Mouse (Mus musculus) heart, embryonic 13.5 days (tissue): ENCODE results near the gene Gm9767. TPM values are rescaled to one million over a fixed set of nuclear protein-coding genes. Genes with fewer than 3 reads are reported as not detected.

ENCODE experiments used
- ATAC-seq: fragments of 200-750 bp; cut with Nextera tagmentation; 2 replicates; pipeline ENCODE4 v1.8.0; 2017; ENCODE audit warnings: moderate TSS enrichment; ENCODE audit not compliant: insufficient number of reproducible peaks, low FRiP score, low TSS enrichment; ENCODE audit errors: extremely low read depth
- H3K27ac ChIP-seq: fragments of 300-500 bp; sonication (generic); replicated peaks from 2 replicates; pipeline ENCODE4 v1.5.1; 2015; ENCODE audit warnings: moderate library complexity, mild to moderate bottlenecking, inconsistent platforms
- H3K27me3 ChIP-seq: fragments of 300-500 bp; sonication (generic); replicated peaks from 2 replicates; pipeline ENCODE4 v1.6.1; 2015; ENCODE audit warnings: mild to moderate bottlenecking, inconsistent platforms
- H3K36me3 ChIP-seq: fragments of 300-500 bp; sonication (generic); 2 replicates; pipeline ENCODE4 v1.6.1; 2015; ENCODE audit warnings: mild to moderate bottlenecking, inconsistent platforms
- H3K4me1 ChIP-seq: fragments of 300-500 bp; sonication (generic); 2 replicates; pipeline ENCODE4 v1.6.1; 2015; ENCODE audit warnings: inconsistent platforms
- H3K4me2 ChIP-seq: fragments of 300-500 bp; sonication (generic); 2 replicates; pipeline ENCODE4 v1.6.1; 2015; ENCODE audit warnings: inconsistent platforms, mild to moderate bottlenecking, moderate library complexity
- H3K4me3 ChIP-seq: fragments of 300-500 bp; sonication (generic); 2 replicates; pipeline ENCODE4 v1.5.1; 2015; ENCODE audit warnings: moderate library complexity, mild to moderate bottlenecking, inconsistent platforms
- H3K9ac ChIP-seq: fragments of 300-500 bp; sonication (generic); 2 replicates; pipeline ENCODE4 v1.6.1; 2015; ENCODE audit warnings: inconsistent platforms, mild to moderate bottlenecking, moderate library complexity
- H3K9me3 ChIP-seq: fragments of 300-500 bp; sonication (generic); 2 replicates; pipeline ENCODE4 v1.6.1; 2016; ENCODE audit warnings: inconsistent platforms
- WGBS: fragments of 180-500 bp; shearing (Covaris S2); methylation state at CpG from one replicate; pipeline ENCODE4 v1.1.7; 2015; ENCODE audit warnings: mixed read lengths; 5-methylcytosine and 5-hydroxymethylcytosine counted together
- polyA plus RNA-seq: library from polyadenylated mRNA; unstranded; fragments of >200 nt; fragmentation: Nextera tagmentation; extraction: Ambion mirVana; gene quantifications from 2 replicates; pipeline ENCODE4 v1.2.1, GENCODE M21; 2015

Gm9767 gene
- 0.24 TPM in 1 of 2 replicates, not detected in the other for polyA plus RNA-seq

DNA sequence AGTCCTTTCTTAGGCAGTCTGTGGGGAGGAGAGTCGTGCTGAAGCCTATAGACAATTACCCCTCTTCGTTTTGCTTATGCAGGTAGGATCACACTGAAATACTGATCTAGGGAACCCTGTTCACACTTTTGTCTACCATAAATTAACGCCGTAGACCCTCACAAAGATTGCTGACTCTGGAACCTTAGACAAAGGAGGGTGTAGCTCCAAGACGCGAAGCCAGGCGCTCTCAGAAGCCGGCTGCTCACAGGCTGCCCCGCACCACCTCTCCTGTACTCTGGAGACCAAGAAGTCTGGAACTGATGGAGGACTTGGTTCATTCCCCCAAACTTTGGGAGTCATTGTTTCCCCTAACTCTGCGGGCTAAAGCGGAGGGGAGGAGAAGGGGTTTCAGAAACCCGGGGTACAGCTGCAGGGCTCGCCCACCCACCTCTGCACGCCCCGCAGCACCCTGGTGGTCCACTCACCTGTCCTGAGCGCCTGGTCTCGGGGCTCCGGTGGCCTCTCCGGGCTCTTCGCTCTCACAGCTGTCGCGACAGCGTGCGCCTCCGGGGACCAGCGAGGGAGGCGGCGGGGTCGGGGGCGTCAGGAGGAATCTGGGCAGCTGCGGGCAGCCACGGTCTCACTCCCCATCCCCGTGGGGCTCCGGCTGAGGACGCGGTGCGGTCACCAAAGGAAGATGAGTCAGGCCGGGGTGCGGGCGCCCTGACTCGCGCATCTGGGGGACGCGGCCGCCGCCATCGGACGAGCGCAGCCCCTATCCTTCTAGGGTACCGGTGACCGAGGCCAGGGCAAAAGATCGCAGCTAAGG lies at the start of gene Gm9767:
Gene Gm9767, plus strand, starts transcription at position 585 of the 811 bp plus-strand sequence.
- Histone ChIP-seq H3K4me3 (peak within 1 kb of the TSS; percentile 67), H3K4me1 (peaks cover 11% of the 10 kb centered on the region), H3K27ac (no peak within 1 kb of the TSS), H3K4me2 (peak within 1 kb of the TSS; percentile 98), H3K27me3 (peaks cover 46% of the 10 kb centered on the region), H3K36me3 (no peaks in the 10 kb centered on the region), H3K9ac (peak within 1 kb of the TSS; percentile 76), H3K9me3 (no peaks in the 10 kb centered on the region)
- 3% methylated on average over 52 of the region's 52 CpGs for WGBS
- ATAC-seq = no peak; the same call in 1 of the 2 replicates

- no peaks in the 10 kb centered on the region for H3K4me1 ChIP-seq
- no peak for ATAC-seq
- H3K27ac ChIP-seq = no peak overlapping the region
- no peaks in the 10 kb centered on the region for H3K27me3 ChIP-seq
- no peaks in the 10 kb centered on the region for H3K9me3 ChIP-seq
- H3K9ac ChIP-seq = no peak overlapping the region
- no peak overlapping the region for H3K4me3 ChIP-seq
- no peak overlapping the region for H3K4me2 ChIP-seq
- WGBS = 57% methylated on average over 5 of the region's 5 CpGs
- H3K36me3 ChIP-seq = no peaks in the 10 kb centered on the region
These were observed 43.1 kb upstream of the Gm9767 start for GRCm38 (mm10) chr10:26034931-26035330.

DNA sequence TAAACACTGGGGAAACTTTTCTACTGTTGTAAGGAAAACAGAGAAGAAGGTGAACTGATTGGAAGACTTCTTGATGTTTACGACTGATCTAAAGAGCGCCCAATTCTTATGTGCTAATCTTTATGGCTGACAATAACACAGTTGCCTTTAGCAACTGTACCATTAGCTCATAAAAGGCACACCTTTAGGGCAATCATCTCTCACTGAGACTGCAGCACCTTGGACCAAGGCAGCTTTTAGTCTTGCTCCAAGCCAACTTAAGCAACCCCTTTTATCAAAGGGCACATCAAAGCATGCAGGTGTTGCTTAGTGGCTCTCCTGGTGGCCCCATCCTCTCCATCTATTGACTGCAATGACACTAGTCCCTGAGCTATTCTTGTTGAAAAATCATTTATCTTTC lies 26.9 kb upstream of the Gm9767 start:
- Histone ChIP-seq H3K36me3 (no peaks in the 10 kb centered on the region), H3K27me3 (no peaks in the 10 kb centered on the region), H3K4me2 (no peak overlapping the region), H3K4me3 (no peak overlapping the region), H3K4me1 (no peaks in the 10 kb centered on the region), H3K27ac (no peak overlapping the region), H3K9me3 (0 out of 2 replicates have a peak, but pooled peaks cover 4% of the 10 kb centered on the region), H3K9ac (no peak overlapping the region)
- WGBS = 87% methylated on average over 2 of the region's 2 CpGs
- ATAC-seq = no peak

DNA sequence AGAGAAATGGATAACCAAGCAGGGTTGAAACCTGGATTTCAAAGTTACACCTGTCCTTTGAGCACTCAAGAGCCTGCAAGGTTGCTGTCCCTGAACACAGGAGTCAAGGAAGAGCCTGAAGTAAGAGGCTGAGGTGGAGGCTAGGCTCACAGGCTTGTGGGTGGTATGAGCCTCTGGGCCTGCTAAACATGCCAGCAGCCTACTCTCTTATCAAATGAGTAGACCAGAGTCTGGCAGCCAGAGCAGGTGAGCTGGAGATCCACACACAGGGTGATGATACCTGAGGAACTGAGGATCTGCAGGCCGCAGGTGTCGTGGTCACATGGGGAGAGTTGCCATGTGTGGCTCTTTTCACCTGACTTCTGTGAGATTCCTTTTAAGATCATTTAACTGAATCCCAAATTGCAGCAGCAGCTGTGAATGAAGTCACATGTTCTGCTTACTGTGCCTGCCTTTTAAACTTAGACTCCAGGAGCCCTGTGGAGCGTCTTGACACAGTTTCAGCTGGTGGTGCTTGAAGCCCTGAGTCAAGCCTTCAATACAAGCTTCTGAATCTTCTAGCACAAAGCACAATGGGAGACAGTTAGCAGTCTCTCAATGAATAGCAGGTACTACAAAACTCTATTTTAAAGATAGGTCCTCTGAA lies 18.3 kb upstream of the Gm9767 start:
- WGBS = 78% methylated on average over 3 of the region's 3 CpGs
- Histone ChIP-seq H3K4me1 (no peaks in the 10 kb centered on the region), H3K27ac (no peak overlapping the region), H3K4me2 (no peak overlapping the region), H3K36me3 (no peaks in the 10 kb centered on the region), H3K9ac (no peak overlapping the region), H3K27me3 (no peaks in the 10 kb centered on the region), H3K4me3 (no peak overlapping the region), H3K9me3 (no peaks in the 10 kb centered on the region)
- no peak for ATAC-seq

- H3K27ac ChIP-seq = no peak overlapping the region
- WGBS = 73% methylated on average over 4 of the region's 4 CpGs
- H3K9ac ChIP-seq = no peak overlapping the region
- no peak overlapping the region for H3K4me2 ChIP-seq
- ATAC-seq = no peak
- H3K4me1 ChIP-seq = no peaks in the 10 kb centered on the region
- no peaks in the 10 kb centered on the region for H3K36me3 ChIP-seq
- no peak overlapping the region for H3K4me3 ChIP-seq
- no peaks in the 10 kb centered on the region for H3K27me3 ChIP-seq
- no peaks in the 10 kb centered on the region for H3K9me3 ChIP-seq
These were observed 15.0 kb upstream of the Gm9767 start for GRCm38 (mm10) chr10:26063071-26063470.

DNA sequence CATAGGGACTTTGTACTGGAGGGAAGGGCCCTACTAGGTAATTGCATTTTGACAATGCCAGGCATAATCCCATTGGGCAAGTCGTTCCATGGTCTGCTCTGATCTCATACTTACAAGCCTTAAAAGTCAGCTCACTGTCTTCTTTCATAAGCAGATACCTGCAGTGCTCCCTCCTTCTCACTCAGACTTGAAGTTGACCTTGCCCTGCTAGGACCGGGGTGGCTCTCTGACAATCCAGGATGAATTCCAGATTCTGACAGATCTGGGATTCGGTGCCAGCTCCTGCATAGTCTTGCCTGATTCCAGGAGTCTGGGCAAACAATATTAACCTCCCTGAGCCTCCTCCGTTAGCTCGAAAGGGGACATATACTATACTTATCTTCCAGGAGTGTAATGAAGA lies 6.1 kb upstream of the Gm9767 start:
- H3K4me1 ChIP-seq = no peaks in the 10 kb centered on the region
- H3K9me3 ChIP-seq = no peaks in the 10 kb centered on the region
- peaks cover 15% of the 10 kb centered on the region for H3K27me3 ChIP-seq
- no peak overlapping the region for H3K4me3 ChIP-seq
- H3K36me3 ChIP-seq = no peaks in the 10 kb centered on the region
- ATAC-seq = no peak
- no peak overlapping the region for H3K27ac ChIP-seq
- WGBS = 75% methylated on average over 5 of the region's 5 CpGs
- H3K9ac ChIP-seq = no peak overlapping the region
- H3K4me2 ChIP-seq = no peak overlapping the region

DNA sequence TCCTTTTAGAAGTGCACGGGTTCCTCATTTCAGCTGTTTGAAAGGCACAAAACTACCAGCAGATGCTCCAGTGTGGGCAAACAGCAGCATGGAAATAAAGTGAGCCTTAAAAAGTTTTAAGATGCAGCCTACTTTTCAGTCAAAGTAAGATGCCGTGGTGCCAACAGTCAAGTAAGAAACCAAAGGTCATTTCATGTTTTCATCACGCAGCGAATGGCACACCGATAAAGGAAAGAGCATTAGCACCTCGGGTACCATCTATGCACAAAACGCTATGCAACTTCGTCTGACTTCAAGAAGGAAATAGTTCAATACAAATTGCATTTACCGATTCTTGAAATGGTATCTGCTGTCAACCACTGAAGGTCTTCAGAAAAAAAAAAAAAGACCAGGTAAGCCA lies 1.1 kb upstream of the Gm9767 start:
- ATAC-seq = no peak
- Histone ChIP-seq H3K4me3 (no peak overlapping the region), H3K9ac (no peak overlapping the region), H3K4me2 (no peak overlapping the region), H3K27me3 (peaks cover 46% of the 10 kb centered on the region), H3K9me3 (no peaks in the 10 kb centered on the region), H3K36me3 (no peaks in the 10 kb centered on the region), H3K4me1 (peaks cover 11% of the 10 kb centered on the region), H3K27ac (no peak overlapping the region)
- 78% methylated on average over 9 of the region's 9 CpGs for WGBS

- Histone ChIP-seq H3K4me1 (peaks cover 11% of the 10 kb centered on the region), H3K9me3 (no peaks in the 10 kb centered on the region), H3K36me3 (no peaks in the 10 kb centered on the region), H3K9ac (peak within 1 kb of the TSS; percentile 76), H3K27me3 (peaks cover 46% of the 10 kb centered on the region), H3K4me2 (peak within 1 kb of the TSS; percentile 98), H3K4me3 (peak within 1 kb of the TSS; percentile 67), H3K27ac (no peak within 1 kb of the TSS)
- peak; percentile 19; the same call in 1 of the 2 replicates for ATAC-seq
- under 1% methylated on average over 46 of the region's 46 CpGs for WGBS
These were observed 577 bp downstream of the Gm9767 start, which contains the start of gene Tmem200a for GRCm38 (mm10) chr10:26078521-26079142. TSS of gene Tmem200a (minus strand) at chr10:26079052.

GRCm38 (mm10) chr10:26079678-26080077 lies 1.6 kb downstream of the Gm9767 start:
- no peak overlapping the region for H3K4me3 ChIP-seq
- no peaks in the 10 kb centered on the region for H3K9me3 ChIP-seq
- H3K27me3 ChIP-seq = peaks cover 46% of the 10 kb centered on the region
- no peak overlapping the region for H3K27ac ChIP-seq
- H3K4me1 ChIP-seq = peaks cover 11% of the 10 kb centered on the region
- H3K4me2 ChIP-seq = no peak overlapping the region
- no peaks in the 10 kb centered on the region for H3K36me3 ChIP-seq
- H3K9ac ChIP-seq = no peak overlapping the region
- WGBS = 66% methylated on average over 3 of the region's 3 CpGs
- ATAC-seq = no peak

- Histone ChIP-seq H3K9me3 (no peaks in the 10 kb centered on the region), H3K4me3 (no peak overlapping the region), H3K4me2 (no peak overlapping the region), H3K4me1 (peaks cover 11% of the 10 kb centered on the region), H3K36me3 (no peaks in the 10 kb centered on the region), H3K9ac (no peak overlapping the region), H3K27me3 (peaks cover 30% of the 10 kb centered on the region), H3K27ac (no peak overlapping the region)
- WGBS = 58% methylated on average over 4 of the region's 4 CpGs
- no peak for ATAC-seq
These were observed 4.0 kb downstream of the Gm9767 start for GRCm38 (mm10) chr10:26082081-26082480.

DNA sequence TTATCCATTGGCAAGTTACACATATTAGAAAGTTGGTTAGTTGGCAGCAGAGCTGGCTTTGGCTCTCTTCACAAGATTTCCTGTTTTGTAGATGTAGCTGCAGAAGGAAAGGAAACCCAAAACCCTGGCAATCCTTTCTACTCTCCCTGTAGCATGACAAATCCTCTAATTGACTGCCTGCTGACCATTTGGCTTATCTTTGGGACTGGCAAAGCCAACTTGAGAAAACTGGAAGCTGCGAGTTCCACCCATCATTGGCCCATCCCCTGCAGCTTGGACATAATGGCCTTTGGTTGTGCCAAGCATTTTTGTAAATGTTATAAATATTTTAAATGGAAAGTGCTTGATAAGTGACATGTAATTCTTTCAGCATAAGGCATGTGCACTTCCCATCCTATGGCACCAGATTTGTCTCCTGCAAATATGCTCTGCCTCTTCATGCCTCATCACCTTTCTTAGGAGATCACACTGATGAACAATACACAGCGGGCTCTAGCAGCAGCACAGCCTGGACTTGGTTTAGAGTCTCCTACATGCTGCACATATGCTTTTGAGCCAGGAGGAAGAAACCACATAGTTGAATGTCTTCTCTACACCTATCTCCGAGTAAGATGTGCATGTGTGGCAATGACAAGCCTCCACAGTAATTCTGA lies 25.4 kb downstream of the Gm9767 start:
- 70% methylated on average over 3 of the region's 3 CpGs for WGBS
- Histone ChIP-seq H3K9ac (no peak overlapping the region), H3K4me2 (no peak overlapping the region), H3K27me3 (no peaks in the 10 kb centered on the region), H3K9me3 (no peaks in the 10 kb centered on the region), H3K27ac (no peak overlapping the region), H3K4me1 (no peaks in the 10 kb centered on the region), H3K4me3 (no peak overlapping the region), H3K36me3 (no peaks in the 10 kb centered on the region)
- ATAC-seq = no peak
